Mouse (Mus musculus): ENCODE measurements around the gene Vmn1r21. TPM values are rescaled to one million over a fixed set of nuclear protein-coding genes. Genes with fewer than 3 reads are reported as not detected.

Gene Vmn1r21
- polyA plus RNA-seq, 1 experiment from 2014 or later = not detected

DNA sequence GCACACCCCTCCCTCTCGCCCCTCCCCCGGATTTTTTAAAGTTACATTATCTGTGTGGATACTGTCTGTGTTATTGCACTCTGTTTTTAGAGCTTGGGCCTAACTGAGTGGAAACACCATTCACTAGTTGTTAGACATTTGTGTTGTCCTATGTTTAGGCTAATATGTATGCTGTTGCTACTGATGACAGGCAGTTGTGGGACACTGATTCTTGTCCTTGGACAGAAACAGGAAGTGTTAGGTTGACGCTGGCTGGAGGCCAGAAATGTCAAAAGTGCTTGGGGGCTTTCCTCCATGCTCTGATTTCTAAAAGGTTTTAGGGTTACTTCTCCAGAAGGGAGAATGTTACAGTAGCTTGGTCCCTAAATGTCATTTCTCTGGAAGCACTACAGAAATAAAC is 54.3 kb downstream of the Vmn1r21 start:
- DNase-seq (ENCODE audit: low spot score) (no peak), ATAC-seq (replicated peaks; ENCODE audit: insufficient number of reproducible peaks, low FRiP score, low TSS enrichment, low read depth) (no peak)
- Histone ChIP-seq H3K9me3 (replicated peaks; ENCODE audit: control insufficient read depth, low read length) (no peaks in the 10 kb centered on the region), H3K9ac (replicated peaks; ENCODE audit: low read length) (no peak overlapping the region), H3K27me3 (ENCODE audit: control insufficient read depth, insufficient read depth, low read length) (no peaks in the 10 kb centered on the region), H3K4me1 (ENCODE audit: control insufficient read depth, insufficient read depth, low read length) (no peaks in the 10 kb centered on the region), H3K36me3 (replicated peaks; ENCODE audit: control insufficient read depth, insufficient read depth, low read depth, low read length) (no peaks in the 10 kb centered on the region), H3K4me3 (ENCODE audit: low read depth, low read length) (no peak overlapping the region), H3K27ac (replicated peaks; ENCODE audit: low read depth, low read length) (no peak overlapping the region), H3K4me2 (ENCODE audit: low read depth, low read length) (no peak overlapping the region)
- WGBS = 60% methylated on average over 3 of the region's 3 CpGs

Other genes starting within 250 kb of the Vmn1r21 start
- 18.5 and 19.7 TPM in 2 replicates for gene Pyurf, start 158.3 kb downstream of the Vmn1r21 start, polyA plus RNA-seq (2014; fragmentation: Nextera tagmentation; extraction: Ambion mirVana)
- 48.5 and 51.1 TPM in 2 replicates for gene Lancl2, start 147.8 kb downstream of the Vmn1r21 start, polyA plus RNA-seq (2014; fragmentation: Nextera tagmentation; extraction: Ambion mirVana)
- 55.8 and 60.8 TPM in 2 replicates for gene Vopp1, start 25.2 kb downstream of the Vmn1r21 start, polyA plus RNA-seq (2014; fragmentation: Nextera tagmentation; extraction: Ambion mirVana)
- gene Vmn1r22, start 57.7 kb upstream of the Vmn1r21 start, polyA plus RNA-seq (2014; fragmentation: Nextera tagmentation; extraction: Ambion mirVana) = not detected in 2 replicates
- gene Vmn1r23, start 76.5 kb upstream of the Vmn1r21 start, polyA plus RNA-seq (2014; fragmentation: Nextera tagmentation; extraction: Ambion mirVana) = not detected in 2 replicates
- gene Vmn1r24, start 111.2 kb upstream of the Vmn1r21 start, polyA plus RNA-seq (2014; fragmentation: Nextera tagmentation; extraction: Ambion mirVana) = not detected in 2 replicates
- gene Vmn1r25, start 130.5 kb upstream of the Vmn1r21 start, polyA plus RNA-seq (2014; fragmentation: Nextera tagmentation; extraction: Ambion mirVana) = not detected in 2 replicates
- gene Vmn1r26, start 164.8 kb upstream of the Vmn1r21 start, polyA plus RNA-seq (2014; fragmentation: Nextera tagmentation; extraction: Ambion mirVana) = not detected in 2 replicates